Mouse (Mus musculus) ES-Bruce4 (cell line): ENCODE data around the gene Calr4. TPM values are rescaled to one million over a fixed set of nuclear protein-coding genes. Genes with fewer than 3 reads are reported as not detected.

ENCODE experiments used
- H3K27ac ChIP-seq: 2 replicates; pipeline ENCODE4 v1.5.1; 2012; ENCODE audit warnings: low read length, inconsistent platforms; ENCODE audit not compliant: insufficient read depth
- H3K27me3 ChIP-seq: 2 replicates; pipeline ENCODE4 v1.6.1; 2012; ENCODE audit warnings: mild to moderate bottlenecking, low read length, inconsistent platforms; ENCODE audit not compliant: control insufficient read depth, poor library complexity, insufficient read depth, severe bottlenecking
- H3K36me3 ChIP-seq: 2 replicates; pipeline ENCODE4 v1.6.1; 2012; ENCODE audit warnings: inconsistent platforms, mild to moderate bottlenecking, low read length, moderate library complexity; ENCODE audit not compliant: control insufficient read depth, poor library complexity, insufficient read depth, severe bottlenecking
- H3K4me1 ChIP-seq: one replicate; pipeline ENCODE4 v1.8.1; 2011; ENCODE audit warnings: low read length; ENCODE audit not compliant: control insufficient read depth, insufficient read depth
- H3K4me3 ChIP-seq: 2 replicates; pipeline ENCODE4 v1.5.1; 2011; ENCODE audit warnings: low read depth, mild to moderate bottlenecking, low read length
- H3K9ac ChIP-seq: 2 replicates; pipeline ENCODE4 v1.6.1; 2012; ENCODE audit warnings: low read depth, mild to moderate bottlenecking, inconsistent platforms; ENCODE audit not compliant: poor library complexity, severe bottlenecking
- H3K9me3 ChIP-seq: replicated peaks from 2 replicates; pipeline ENCODE4 v1.6.1; 2012; ENCODE audit warnings: mild to moderate bottlenecking, low read length, inconsistent platforms; ENCODE audit not compliant: control insufficient read depth, poor library complexity, insufficient read depth, severe bottlenecking
- CTCF ChIP-seq: IDR thresholded peaks from one replicate; pipeline ENCODE4 v1.8.1; 2011; ENCODE audit warnings: low read depth, low read length
- EP300 ChIP-seq: IDR thresholded peaks from 2 replicates; pipeline ENCODE4 v1.6.1; 2011; ENCODE audit warnings: low read depth, low read length; ENCODE audit not compliant: insufficient read depth
- POLR2A ChIP-seq: IDR thresholded peaks from one replicate; pipeline ENCODE4 v1.8.1; 2011; ENCODE audit warnings: low read length; ENCODE audit not compliant: insufficient read depth
- polyA plus RNA-seq: library from polyadenylated mRNA; stranded (reverse); fragments of >200 nt; gene quantifications from 2 replicates; pipeline ENCODE4 v1.2.4, GENCODE M21; 2011; ENCODE audit warnings: low read depth; ENCODE audit not compliant: missing spikeins, insufficient read depth, insufficient read length

The Calr4 gene
- 0.78 TPM in 1 of 2 replicates, not detected in the other for polyA plus RNA-seq

DNA sequence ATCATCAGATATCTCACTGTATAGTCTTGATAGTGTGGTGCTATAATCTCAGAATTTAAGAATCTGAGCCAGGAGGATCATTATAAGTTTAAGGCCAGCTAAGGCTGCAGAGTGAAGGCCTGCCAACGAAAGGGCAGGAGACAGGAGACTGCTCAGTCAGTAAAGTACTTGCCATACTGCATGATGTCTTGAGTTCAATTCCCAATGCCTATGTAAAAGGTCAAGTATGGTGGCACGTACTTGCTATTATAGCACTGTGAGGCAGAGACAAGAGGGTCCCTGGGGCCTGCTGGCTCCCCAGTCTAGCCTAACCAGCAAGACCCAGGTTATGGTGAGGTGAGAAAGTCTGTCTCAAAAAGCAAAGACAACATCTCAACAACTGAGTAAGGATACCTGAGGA is at the start of gene Calr4:
Calr4 (plus strand) TSS at position 301 of the 400 bp plus-strand sequence.
- no peaks in the 10 kb centered on the region for H3K27me3 ChIP-seq
- TF ChIP-seq CTCF (no peak), EP300 (no peak), POLR2A (no peak)
- H3K9ac ChIP-seq, result no peak within 1 kb of the TSS
- H3K4me1 ChIP-seq, result no peaks in the 10 kb centered on the region
- H3K27ac ChIP-seq, result no peak within 1 kb of the TSS
- H3K36me3 ChIP-seq, result no peaks in the 10 kb centered on the region
- H3K4me3 ChIP-seq, result no peak within 1 kb of the TSS
- no peaks in the 10 kb centered on the region; the same call in 1 of the 2 replicates for H3K9me3 ChIP-seq

DNA sequence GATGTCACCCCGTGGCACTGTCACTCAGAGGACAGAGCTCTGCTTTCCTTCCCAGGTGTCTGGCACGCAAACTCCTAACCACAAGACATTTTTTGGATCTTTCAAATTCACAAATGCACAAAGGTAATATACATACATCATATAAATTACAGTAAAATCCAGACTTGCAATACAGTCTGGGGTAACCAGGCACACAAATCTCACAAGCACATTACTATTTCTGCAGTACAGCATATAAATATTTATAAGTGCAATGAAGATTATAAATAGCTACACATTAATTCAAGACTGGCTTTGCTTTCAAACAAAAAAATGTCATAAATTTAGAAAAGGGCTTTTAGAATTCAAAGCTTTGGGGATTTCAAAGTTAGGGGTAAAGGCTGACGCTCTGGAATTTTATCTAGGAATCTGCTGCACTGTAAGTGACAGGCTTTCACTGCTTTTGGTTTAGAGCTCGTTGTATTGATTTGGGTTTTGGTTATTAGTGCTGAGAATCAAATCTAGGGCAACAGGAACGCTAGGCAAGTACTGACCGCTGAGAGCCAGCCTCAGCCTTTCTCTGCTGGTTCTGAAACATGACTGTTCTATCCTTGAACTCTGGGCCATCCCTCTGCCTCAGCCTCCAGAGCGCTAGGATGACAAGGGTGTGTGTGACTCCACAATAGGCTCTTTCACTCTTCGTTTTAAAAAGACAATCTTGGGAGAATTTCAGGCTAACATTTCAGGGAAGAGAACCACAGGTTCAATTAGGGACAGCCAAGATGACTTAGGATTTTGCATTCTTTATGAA is 48.5 kb upstream of the Calr4 start:
- Histone ChIP-seq H3K27ac (no peak overlapping the region), H3K4me1 (no peaks in the 10 kb centered on the region), H3K36me3 (no peaks in the 10 kb centered on the region), H3K27me3 (no peaks in the 10 kb centered on the region), H3K4me3 (no peak overlapping the region), H3K9me3 (no peaks in the 10 kb centered on the region), H3K9ac (no peak overlapping the region)
- TF ChIP-seq CTCF (no peak), POLR2A (no peak), EP300 (no peak)

DNA sequence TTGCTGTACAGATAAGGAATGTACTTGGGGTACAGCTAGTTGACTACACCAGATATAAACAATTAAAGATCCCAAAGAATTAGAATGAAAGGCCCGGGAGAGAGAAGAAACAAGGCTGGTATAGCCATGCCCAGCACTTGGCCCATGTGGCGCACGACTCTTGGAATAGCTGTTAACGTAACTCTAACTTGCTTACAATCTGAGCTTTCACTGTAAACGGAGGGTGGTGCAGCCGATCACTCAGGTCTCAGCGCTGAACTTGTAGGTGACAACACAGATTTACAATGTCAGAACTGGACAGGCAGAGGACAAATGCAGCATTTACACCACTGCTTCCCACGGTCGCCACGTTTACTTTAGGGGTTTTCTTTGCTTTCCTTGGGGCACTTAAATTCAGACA is 42.7 kb upstream of the Calr4 start:
- H3K9me3 ChIP-seq, result no peaks in the 10 kb centered on the region
- H3K4me1 ChIP-seq, result no peaks in the 10 kb centered on the region
- no peak overlapping the region for H3K4me3 ChIP-seq
- H3K9ac ChIP-seq, result no peak overlapping the region
- no peak overlapping the region for H3K27ac ChIP-seq
- no peaks in the 10 kb centered on the region for H3K36me3 ChIP-seq
- TF ChIP-seq EP300 (no peak), POLR2A (no peak), CTCF (no peak)
- no peaks in the 10 kb centered on the region for H3K27me3 ChIP-seq

DNA sequence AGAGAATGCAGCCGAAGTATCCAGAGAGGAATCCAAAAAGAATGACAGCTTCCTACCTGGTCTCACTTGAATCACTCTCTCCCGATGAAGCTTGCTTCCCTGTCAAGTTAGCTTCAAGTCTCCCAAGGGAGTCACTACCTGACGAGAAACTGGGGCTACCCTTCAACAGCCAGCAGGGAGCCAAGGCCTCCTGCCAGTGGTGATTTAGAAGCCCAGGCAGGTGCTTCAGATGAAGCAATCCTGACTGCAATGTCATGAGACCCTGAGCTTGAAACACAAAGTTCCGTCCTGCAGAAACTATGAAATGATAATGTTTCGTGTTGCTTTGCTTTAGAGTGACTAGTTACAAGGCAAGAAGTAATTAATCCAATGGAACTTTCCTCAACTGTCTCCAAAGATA is 40.4 kb upstream of the Calr4 start:
- no peak overlapping the region for H3K9ac ChIP-seq
- no peak overlapping the region for H3K4me3 ChIP-seq
- H3K36me3 ChIP-seq, result no peaks in the 10 kb centered on the region
- H3K27me3 ChIP-seq, result no peaks in the 10 kb centered on the region
- TF ChIP-seq CTCF (no peak), EP300 (no peak), POLR2A (no peak)
- H3K9me3 ChIP-seq, result no peaks in the 10 kb centered on the region
- no peaks in the 10 kb centered on the region for H3K4me1 ChIP-seq
- H3K27ac ChIP-seq, result no peak overlapping the region

DNA sequence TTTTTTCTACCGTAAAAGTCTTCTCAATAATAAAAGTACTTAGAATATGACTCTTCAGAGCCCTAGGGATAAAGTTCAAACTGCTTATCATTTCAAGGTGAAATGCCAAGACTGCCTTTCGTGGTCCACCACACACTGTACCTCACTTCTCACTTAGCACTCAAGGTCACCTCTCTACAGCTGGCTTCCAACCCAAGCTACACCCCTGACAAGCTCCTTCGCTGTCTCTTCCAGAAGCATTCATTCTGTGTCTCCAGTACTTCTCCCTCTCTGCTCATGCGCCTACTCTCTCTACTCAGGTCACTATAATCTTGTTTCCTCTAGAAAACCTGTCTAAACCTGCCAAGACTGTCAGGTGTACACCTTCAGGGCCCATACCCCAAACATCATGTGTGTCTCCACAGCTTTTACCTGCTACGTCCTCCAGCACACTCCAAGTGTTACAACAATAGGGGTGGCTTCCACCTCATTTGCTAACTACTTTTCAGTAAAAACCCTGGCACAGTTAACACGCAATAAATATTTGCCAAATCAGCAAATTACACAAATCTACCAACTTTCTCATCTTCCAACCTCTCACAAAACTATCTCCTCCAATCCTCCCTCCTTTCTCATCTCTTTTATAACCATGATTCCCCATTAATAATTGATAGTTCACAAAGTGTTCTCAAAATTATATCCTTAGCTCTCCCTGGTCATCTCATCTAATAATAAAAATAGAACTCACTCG is 38.2 kb upstream of the Calr4 start:
- Histone ChIP-seq H3K4me1 (no peaks in the 10 kb centered on the region), H3K36me3 (no peaks in the 10 kb centered on the region), H3K9me3 (no peaks in the 10 kb centered on the region), H3K27me3 (no peaks in the 10 kb centered on the region), H3K4me3 (no peak overlapping the region), H3K9ac (no peak overlapping the region), H3K27ac (no peak overlapping the region)
- no peak for TF ChIP-seq EP300

DNA sequence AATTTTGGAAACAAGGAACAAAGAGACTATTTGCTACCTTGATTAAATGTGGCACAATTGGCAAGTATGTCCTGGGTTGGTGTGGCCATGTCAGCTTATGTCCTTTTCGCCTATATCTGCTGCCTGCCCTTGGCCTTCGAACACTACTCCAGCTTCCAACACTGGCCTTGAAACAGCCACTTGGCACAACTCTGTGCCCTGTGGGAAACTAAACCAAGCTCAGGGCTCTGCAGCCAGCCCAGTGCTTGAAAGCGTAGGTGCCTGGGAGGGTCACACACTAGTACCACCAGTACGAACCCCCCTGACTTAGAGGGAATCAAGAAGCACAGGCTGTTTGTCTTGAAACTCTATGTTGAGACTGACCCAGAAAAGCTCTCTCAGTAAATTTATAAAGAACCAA is 35.2 kb upstream of the Calr4 start:
- Histone ChIP-seq H3K4me3 (no peak overlapping the region), H3K27me3 (no peaks in the 10 kb centered on the region), H3K27ac (no peak overlapping the region), H3K4me1 (no peaks in the 10 kb centered on the region), H3K9me3 (no peaks in the 10 kb centered on the region), H3K36me3 (no peaks in the 10 kb centered on the region), H3K9ac (no peak overlapping the region)
- no peak for TF ChIP-seq EP300
- TF ChIP-seq POLR2A, result no peak
- TF ChIP-seq CTCF, result no peak
